Mouse (Mus musculus) right cerebral cortex, postnatal 14 days (tissue): ENCODE data around the gene Zkscan4.
"Not testable (repeated sequence)": the region's sequence is repeated elsewhere in the genome, so short reads cannot be mapped to it uniquely, and the experiment has no call there.

Source experiments
- DNase-seq: peaks from one replicate; pipeline ENCODE4 v3.0.0; 2022

Gene Zkscan4

DNA sequence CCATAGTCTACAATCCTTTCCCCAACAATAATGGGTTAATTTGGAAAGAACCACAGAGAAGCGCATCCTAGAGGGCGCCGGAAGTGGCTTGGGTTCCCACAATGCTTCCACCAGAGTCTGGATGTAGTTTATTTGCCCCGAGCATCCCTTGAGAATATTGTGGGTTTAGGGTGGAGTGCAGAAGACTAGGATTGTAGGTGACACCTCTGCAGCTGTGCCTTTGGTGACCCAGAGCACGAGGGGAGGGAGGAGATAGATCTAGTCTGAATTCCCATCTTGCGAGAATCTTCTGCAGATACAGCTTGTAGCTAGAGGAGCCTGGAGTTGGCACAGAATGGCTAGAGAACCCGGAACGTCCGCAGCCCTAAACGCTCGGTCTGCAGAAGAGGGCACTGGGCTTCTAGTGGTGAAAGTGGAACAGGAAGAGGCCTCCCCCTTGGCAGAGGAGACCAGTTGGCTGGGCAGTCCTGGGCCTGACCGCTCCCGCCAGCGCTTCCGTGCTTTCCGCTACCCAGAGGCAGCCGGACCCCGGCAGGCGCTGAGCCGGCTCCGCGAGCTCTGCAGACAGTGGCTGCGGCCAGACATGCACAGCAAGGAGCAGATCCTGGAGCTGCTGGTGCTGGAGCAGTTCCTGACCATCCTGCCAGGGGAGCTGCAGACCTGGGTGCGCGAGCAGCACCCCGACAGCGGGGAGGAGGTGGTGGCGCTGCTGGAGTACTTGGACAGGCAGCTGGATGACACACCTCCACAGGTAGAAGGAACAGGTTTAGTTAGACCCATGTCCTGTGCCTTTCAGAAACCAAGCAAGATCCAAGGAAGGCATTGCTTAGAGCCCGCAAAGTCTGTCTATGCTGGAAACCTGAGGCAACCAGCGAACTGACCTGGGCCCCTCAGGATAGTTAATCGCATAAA, at the start of gene Zkscan4, which contains the start of gene Gm10065:
Gene Zkscan4, plus strand, starts transcription at position 149 of the 912 bp plus-strand sequence.
Gene Gm10065, minus strand, starts transcription at position 683 of the 912 bp plus-strand sequence.
- DNase-seq, result peak; percentile 72

DNA sequence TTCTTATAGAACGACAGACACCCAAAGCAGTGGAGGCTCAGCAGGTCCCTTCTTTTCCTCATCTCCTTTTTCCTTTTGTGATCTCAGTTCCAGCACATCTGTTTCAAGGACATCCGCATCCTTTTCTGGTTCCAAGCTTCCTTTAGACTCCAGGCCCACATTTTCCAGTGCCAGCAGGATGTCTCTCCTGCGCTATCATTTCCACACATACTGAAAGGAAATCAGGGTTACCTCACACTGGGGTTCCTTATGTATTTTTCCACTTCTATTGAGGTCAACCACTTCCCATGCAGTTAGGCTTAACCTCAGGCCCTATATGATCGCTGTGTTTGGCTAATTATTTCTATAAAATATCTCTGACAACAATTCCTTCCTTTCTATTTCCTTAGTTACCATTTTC, 43.2 kb upstream of the Zkscan4 start:
- no peak for DNase-seq

DNA sequence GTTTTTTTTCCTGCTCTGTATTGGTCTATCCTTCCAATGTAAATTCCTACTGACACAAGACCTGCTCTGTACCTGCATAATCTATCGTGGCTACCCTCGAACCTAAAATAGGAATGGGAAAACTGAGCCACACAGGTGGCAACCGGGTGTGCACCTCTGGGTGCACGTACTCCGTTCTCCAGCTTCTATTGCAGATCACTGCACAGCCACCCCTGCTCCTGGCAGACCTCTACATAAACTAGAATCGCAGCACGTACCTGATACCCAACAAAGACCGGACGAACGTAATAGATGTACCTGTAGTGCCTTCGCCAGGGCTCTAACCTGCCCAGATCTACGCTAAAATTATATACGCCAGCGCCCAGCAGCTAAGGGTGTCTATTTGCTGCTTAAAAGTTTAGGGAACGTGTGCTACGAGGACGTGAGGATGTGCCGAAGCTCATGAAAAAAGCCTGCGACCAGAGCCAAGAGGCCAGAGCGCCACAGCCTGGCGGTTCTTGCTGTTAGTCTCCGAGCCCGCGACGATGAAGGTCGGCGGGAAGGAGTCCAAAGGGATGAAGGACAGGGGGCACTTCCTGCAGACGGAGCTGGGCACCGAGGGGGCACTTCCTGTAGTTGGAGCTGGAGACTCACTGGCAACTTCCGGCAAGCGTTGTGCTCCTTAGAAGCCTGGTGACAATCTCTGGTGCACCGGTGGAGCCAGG, 38.1 kb upstream of the Zkscan4 start, which contains the start of gene Pgbd1:
Gene Pgbd1, minus strand, starts transcription at position 556 of the 704 bp plus-strand sequence.
- DNase-seq, result peak; percentile 73

DNA sequence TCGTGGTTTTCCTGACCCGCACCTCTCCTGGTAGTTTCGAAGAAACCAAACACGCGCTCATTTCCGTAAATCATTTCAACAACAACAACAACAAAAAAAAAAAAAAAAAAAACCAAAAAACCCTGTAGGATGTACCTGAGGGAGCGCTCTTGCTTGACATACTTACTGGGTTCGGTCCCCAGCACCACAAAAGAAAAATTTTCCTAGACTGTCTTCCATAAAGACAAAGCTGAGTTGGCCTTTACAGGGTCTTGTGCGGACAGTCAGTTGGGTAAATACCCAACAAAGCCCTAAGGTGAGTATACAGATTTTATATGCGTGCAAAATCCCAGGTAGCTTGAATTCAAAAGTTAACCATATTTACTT, 37.5 kb upstream of the Zkscan4 start:
- no peak for DNase-seq

DNA sequence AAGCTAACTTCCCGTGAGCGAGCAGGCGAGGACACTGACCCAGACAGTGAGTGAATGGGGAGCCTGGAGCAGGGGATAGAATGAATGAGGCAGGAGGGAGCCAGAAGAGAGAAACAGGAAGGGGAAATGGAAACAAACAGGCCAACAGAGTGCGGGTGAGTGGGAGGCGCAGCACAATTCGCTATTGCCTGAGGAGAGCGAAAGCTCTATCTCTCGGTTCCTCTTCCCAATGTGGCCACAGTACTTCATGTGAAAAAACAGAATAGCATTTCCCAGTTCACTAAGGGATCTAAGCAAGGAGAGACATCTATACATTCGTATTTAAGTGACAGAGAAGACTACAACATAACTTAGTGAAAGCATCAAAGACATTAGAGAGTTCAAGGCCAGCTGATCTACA, 31.9 kb upstream of the Zkscan4 start:
- no peak for DNase-seq

DNA sequence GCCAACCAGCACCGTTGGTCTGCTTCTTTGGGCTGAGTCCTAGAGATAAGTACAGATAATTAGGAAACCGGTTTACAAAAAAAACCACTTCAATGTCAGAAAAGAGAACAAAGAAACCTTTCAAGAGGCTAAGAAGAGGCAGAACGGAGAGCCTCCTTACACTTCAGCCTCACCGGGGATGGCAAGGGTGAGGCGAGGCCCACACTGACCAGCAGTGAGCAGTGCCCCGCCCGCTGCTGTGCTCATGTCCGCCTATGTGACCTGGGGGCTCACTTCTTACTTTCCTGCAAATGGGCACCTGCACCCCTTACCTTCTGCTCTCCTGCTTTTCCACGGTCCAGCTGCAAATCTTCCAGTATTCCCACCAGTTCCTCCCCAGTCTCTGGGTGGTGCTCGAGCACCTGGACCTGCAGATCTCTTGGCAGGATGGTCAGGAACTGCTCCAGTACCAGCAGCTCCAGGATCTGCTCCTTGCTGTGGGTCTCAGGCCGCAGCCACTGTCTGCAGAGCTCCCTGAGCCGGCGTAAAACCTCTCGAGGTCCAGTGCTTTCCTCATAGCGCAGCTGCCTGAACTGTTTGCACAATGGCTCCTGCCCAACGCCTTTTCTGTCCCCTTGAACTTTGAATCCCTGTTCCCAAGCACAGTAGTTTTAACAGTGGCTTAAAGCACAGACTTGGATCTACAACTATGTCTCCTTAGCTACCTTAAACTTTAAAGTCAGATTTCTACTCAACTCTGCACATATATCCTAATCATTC, 30.7 kb upstream of the Zkscan4 start:
- DNase-seq, result no peak

DNA sequence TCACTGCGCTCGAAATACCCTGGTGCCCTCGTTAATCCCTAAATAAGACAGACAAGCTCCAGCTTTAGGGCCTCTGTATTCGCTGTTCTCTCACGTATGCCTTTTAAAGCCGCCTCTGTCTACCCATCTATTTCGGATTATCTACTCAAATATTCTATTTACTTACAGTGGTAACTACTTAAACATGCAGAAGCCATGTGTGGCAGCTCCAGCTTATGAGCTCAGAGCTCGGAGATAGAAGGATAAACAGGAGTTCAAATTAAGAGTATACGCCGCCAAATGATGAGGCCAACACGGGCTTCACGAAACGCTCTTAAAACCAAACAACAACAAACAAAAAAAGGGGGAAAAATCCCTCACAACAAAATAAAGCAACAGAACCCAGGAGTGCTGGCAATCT, 25.7 kb upstream of the Zkscan4 start:
- no peak for DNase-seq

DNA sequence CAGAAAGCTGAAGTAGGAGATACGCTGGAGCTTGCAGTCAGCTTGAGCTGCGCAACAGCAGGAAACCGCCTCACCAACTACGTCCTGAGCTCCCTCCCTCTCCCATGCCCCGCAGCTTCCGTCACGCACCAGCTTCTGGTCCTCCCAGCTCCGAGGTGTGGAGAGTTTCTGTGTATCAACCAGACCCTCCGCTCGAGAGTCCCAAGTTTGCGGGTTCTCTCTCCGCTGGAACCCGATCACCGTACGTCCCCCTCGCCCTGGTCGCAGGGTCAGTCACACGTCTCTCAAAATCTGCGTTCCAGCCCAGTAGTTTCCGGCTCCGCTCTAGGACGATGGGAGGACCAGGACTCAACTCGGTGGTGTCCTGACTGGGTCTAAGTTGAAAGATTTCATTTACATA, 25.3 kb upstream of the Zkscan4 start, which contains the start of gene Zscan26:
Gene Zscan26, minus strand, starts transcription at position 282 of the 400 bp plus-strand sequence.
- peak; percentile 70 for DNase-seq

DNA sequence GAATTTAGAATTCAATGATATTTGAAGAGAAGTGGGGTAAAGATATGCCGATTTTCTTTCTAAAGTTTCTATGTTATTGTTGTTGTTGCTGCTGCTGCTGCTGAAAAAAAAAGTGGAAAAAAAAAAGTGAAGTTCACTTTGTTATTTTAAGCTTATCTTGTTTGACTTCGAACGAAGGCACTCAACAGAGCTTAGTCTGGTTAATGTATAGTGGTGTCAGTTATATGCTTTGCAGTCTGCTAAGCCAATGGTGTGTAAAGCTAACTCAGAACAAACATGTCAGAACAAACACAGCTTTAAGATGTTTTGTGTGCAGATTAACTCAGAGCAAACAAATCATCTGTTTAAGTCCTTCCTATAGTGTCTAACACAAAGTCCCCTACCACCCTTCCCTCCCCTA, 24.6 kb upstream of the Zkscan4 start:
- DNase-seq, result no peak

DNA sequence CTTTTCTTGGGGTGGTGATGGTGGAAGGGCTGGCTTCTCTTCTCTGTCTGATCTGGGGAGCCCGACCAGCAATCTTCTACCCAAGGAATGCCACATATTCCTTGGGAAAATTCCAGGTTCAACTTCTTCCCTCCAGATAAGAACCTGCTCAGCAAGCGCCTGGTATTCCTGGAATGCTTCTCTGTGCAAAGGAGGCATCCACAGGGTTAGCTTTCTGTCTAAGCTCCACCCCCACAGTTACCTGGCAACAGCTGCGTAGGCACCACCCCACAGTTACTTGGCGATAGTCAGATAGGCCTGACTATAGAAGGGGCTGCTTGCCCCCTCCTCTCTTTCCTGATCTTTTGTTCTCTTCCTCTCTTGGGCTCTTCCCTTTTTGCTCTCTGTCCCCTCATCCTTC, 22.4 kb upstream of the Zkscan4 start:
- no peak for DNase-seq

DNA sequence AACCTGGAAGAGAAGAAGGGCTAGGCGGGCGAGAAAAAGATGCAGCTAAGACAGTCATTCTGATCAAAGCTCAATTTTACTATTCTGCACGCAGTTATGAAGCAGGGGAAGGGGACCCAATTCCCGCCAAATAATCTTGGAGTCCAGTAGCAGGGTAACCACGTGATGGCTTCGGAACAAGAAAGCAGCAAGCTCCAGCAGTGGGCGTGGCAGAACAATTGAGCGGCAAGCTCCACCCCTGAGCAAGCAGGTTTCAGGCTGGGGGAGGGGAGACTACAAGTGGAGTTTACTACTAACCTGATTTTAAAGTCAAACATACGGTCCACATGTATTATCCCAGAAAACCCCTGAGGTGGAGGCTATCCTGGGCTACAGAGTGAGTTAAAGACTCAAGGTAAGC, 16.2 kb upstream of the Zkscan4 start:
- not testable (repeated sequence) for DNase-seq

DNA sequence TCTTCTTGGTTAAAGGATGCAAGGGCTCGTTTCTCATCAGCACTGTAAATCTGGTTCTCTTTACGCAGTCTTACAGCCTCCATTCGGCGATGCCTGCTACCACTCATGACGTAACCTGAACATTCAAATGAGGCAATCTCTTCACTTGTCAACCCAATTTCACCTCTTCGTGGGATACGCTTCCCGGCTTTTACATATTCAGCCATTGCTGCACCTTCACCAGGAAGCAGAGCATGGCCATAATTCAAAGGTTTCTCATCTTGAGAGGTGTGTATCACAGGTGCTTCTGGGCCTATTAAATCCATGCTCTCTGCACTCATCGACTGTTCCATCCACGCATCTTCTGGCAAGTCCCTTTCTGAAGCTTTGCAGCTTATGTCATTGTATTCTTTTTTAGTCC, 11.4 kb upstream of the Zkscan4 start:
- DNase-seq, result no peak

DNA sequence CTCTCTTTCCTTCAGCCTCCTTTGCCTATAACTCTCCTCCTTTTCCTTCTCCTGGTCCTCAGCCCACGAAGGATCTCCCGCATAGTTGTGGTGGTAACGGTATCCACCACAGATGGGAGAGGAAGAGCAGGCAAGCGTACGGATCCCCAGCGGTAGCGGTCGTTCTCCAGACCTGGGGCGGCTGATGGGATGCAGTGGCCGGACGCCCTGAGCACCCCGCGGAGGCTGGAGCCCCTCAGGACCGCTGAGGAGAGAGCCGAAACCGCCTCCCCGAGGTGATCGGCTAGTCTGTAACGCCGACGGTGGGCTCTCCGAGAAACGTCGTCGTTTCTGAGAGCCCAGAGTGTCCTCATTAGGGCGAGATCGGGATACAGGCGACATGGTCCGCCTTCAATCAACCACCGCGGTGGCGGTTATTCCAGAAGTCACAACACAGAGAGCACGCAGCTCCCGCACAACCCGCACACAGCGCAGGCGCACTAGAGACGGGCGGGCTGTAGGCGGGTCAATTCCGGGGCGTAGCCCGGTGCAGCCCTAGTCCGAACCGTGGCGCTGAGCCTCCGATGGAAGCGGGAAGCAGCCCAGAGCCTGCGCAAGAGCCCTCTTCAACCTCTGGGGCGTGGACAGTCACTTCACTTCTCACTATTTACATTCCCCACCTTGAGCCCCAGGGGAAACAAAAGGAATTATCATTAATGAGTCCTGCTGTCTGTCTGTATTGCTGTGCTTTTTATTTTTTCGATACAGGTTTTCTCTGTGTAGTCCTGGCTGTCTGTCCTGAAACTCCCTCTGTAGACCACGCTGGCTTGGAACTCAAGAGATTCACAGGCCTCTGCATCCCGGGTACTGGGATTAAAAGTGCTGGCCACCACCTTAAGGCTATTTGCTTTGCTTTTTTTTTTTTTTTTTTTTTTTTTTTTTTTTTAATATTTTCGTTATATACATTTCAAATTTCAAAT, 10.4 kb upstream of the Zkscan4 start, which contains the start of gene Nkapl:
Gene Nkapl, minus strand, starts transcription at position 449 of the 959 bp plus-strand sequence.
- peak; percentile 71 for DNase-seq

DNA sequence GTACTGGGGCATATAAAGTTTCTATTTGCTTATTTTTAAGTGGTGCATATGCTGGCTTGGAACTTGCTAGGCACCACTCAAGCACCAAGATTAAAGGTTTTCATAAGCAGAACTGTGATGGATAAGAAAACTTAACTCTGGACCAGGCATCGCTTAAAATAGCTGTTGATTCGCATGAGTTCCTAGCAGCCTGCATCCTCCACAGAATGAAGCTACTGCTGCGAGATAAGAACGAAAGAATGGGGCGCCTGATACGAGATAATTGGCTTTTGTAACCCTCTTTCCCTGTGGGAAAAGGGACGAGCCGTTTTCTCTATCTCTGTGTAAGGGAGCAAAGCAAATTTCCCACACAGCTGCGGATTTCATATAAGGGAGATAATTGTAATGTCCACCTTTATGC, 9.6 kb upstream of the Zkscan4 start:
- no peak for DNase-seq

DNA sequence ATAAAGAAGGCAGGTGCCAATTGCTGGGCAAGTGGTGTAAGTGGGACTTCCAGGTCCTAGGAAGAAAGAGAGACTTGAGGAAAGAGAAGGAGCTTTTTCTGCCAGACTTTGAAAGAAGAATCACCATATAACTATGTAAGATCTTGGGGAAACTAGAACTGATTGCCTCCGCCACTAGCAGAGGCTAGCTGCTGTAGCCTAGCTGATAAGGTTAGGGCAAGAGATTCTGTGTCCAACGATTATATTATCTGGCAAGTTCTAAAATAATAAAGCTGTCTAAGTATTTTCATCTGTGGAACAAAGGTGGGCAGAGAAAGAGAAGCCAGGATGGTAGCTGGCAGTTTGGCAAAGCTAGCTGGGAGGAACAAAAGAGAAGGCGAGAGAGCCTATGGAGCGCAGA, 6.3 kb upstream of the Zkscan4 start:
- no peak for DNase-seq

DNA sequence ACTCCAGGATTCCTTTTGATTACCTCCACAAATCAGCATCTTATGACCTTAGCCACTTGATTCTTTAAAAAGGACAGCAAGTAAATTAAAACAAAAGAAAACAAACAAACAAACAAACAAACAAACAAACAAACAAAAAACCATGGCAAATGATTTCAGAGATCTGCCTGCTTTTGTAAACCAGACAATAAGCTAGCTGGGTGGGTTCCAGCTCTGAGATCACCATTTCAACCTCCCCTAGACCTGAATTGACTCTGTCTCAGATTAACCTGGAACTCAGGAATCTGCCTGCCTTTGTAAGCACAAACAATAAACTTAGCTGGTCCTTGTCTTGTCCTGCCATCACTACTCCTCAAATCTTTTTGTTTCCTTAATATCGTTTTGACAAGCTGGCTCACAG, 8.2 kb downstream of the Zkscan4 start:
- DNase-seq, result no peak

DNA sequence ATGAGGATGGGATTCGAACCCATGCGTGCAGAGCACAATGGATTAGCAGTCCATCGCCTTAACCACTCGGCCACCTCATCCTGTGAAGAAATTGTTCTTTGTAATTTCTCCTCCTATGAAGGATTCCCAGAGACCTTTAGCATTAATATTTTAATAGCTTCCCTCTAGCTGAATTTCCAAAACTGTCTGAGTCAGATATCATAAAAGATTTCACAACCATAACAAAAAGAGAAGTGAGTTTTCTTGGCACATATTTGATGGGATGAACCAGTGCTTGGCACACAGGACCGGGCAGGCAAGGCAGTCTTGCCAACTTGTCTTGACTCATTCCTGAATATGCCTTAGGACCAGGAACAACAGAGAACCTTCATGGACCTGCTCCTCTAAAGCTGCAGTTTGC, 14.1 kb downstream of the Zkscan4 start:
- DNase-seq, result no peak

DNA sequence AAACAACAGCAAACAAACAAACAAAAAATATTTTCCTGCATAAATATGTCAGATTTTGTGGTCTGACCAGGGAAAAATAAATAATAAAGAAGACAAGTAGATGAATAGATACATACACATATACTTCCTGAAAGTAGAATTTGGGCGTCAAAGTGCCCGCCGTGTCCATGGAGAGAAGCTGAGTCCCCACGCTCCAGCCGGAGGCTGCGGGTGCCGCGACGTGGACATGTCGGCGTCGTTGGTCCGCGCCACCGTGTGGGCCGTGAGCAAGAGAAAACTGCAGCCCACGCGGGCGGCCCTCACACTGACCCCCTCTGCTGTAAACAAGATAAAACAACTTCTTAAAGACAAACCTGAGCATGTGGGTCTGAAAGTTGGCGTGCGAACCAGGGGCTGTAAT, 16.4 kb downstream of the Zkscan4 start, which contains the start of gene AK157302:
Gene AK157302, plus strand, starts transcription at position 144 of the 400 bp plus-strand sequence.
- DNase-seq, result peak; percentile 14

DNA sequence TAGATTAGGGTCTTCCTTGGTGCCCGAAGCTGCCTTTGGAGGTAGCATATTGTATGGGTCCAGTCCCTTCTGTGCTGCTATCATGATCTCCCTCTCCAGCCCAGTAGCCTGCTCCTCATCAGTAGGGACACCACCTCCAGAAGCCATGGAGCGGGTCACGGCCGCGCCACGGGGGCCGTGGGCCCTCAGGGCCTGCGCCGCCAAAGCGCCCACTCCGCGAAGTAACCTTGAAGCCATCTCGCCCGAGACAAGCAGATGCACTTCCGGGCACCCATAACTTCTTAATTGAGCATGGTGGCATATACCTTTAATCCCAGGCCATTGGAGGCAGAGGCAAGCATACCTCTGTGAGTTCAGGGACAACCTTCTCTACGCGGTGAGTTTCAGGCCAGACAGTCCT, 22.5 kb downstream of the Zkscan4 start, which contains the start of gene Gm11273:
Gene Gm11273, minus strand, starts transcription at position 237 of the 400 bp plus-strand sequence.
- DNase-seq, result not testable (repeated sequence)

DNA sequence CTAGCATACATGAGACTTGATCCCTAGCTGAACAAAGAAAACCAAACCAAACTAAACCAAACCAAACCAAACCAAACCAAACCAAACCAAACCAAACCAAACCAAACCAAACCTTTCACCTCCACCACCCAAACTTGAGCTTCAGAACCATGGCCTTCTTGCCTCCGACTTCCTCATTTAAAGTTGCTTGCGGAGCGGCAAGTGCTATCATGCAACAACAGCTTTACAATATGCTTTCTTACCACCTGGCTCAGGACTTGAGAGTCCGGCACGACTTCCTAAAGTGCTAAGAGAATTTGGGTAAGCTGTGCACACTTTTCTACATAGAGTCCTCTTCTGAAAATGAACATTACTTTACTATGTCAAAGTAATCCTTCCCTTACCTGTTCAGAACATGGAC, 23.6 kb downstream of the Zkscan4 start:
- no peak for DNase-seq

DNA sequence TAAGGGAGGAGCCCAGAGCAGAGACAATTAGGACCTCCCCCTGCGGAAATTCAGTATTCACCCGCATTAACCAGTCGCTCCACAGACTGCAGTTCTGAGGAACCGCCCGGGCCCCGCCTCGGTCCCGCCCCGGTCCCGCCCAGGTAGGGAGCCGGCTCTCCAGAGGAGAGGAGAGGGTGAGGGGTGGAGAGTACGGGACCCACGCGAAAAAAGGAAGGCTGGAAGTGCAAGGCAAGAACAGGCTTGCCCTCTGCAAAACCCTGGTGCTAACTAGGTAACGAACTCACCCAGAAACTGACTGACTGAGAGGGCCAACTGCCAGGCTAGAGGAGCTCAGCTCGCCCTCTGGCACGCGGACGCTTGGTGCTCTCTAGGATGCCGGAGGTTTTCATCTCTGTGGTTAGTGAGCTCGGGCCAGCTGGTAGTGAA, 27.5 kb downstream of the Zkscan4 start:
- DNase-seq, result peak; percentile 60

DNA sequence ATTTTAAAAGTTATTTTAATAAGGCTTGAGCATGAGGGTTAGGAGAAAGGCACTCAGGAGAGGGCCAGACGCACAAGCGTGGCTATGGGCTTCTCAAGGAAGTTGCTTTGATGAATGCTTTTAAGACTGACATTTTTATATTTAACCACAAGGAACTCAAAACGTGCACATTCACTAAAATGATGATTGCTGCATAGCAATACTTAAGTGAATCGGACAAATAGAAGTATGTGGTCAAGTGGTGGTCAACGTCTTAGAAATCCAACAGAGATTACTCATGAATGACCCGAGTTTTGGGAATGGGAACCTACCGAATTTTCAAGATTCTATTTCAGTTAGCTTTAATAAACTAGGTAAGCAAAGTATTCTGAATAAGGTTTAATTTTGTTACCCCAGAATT, 51.4 kb downstream of the Zkscan4 start:
- DNase-seq, result no peak
